Mouse (Mus musculus) gastrocnemius, postnatal 14 days (tissue): Measurements from ENCODE around the gene Asah2. TPM values are rescaled to one million over a fixed set of nuclear protein-coding genes. Genes with fewer than 3 reads are reported as not detected.
"Not testable (repeated sequence)": the region's sequence is repeated elsewhere in the genome, so short reads cannot be mapped to it uniquely, and the experiment has no call there.

ENCODE experiments used
- DNase-seq: peaks from one replicate; pipeline ENCODE4 v3.0.0; 2021; ENCODE audit warnings: mixed read lengths
- intact Hi-C: fragments of 180-260 bp; cut with DNase I; formaldehyde crosslinking; loops from one replicate; pipeline ENCODE4 v1.15.1; 2025; ENCODE audit warnings: low total_unique reads
- total RNA-seq, 2 experiments: library from RNA; stranded (reverse); gene quantifications; 2 replicates each; pipeline ENCODE4 v1.2.3; 2021

Asah2 gene
- total RNA-seq, 2 experiments from 2014 or later: 6.4 to 6.6 TPM

- intact Hi-C loops: no loop called here
- no peak for DNase-seq
These were observed 1.3 kb downstream of the Asah2 start for GRCm38 (mm10) chr19:32106750-32107149.

GRCm38 (mm10) chr19:32104217-32104616 is 3.8 kb downstream of the Asah2 start:
- DNase-seq: no peak
- intact Hi-C loops: no loop called here

- no peak for DNase-seq
- intact Hi-C loops: no loop called here
These were observed 5.1 kb downstream of the Asah2 start for GRCm38 (mm10) chr19:32102976-32103300.

GRCm38 (mm10) chr19:32102294-32102975 is 5.6 kb downstream of the Asah2 start:
- DNase-seq: no peak
- intact Hi-C loops: no loop called here

- intact Hi-C loops: no loop called here
- DNase-seq: no peak
These were observed 9.4 kb downstream of the Asah2 start for GRCm38 (mm10) chr19:32098582-32098981.

- intact Hi-C loops: no loop called here
- DNase-seq: no peak
These were observed 15.7 kb downstream of the Asah2 start for GRCm38 (mm10) chr19:32092358-32092757.

- intact Hi-C loops: no loop called here
- DNase-seq: no peak
These were observed 17.2 kb downstream of the Asah2 start for GRCm38 (mm10) chr19:32090804-32091203.

- intact Hi-C loops: no loop called here
These were observed 19.4 kb downstream of the Asah2 start for GRCm38 (mm10) chr19:32088570-32088969.

GRCm38 (mm10) chr19:32087736-32088470 is 20.1 kb downstream of the Asah2 start:
- intact Hi-C loops: no loop called here
- DNase-seq: no peak

More at GRCm38 (mm10) chr19:32088570-32088969, 19.4 kb downstream of the Asah2 start:
- DNase-seq: no peak

GRCm38 (mm10) chr19:32084813-32085212 is 23.2 kb downstream of the Asah2 start:
- intact Hi-C loops: not testable (repeated sequence)

GRCm38 (mm10) chr19:32070340-32070739 is 37.7 kb downstream of the Asah2 start:
- no peak for DNase-seq
- intact Hi-C loops: no loop called here

More at GRCm38 (mm10) chr19:32084813-32085212, 23.2 kb downstream of the Asah2 start:
- not testable (repeated sequence) for DNase-seq

GRCm38 (mm10) chr19:32069598-32069997 is 38.4 kb downstream of the Asah2 start:
- no peak for DNase-seq
- intact Hi-C loops: no loop called here

GRCm38 (mm10) chr19:32067669-32068068 is 40.3 kb downstream of the Asah2 start:
- no peak for DNase-seq
- intact Hi-C loops: no loop called here

- no peak for DNase-seq
- intact Hi-C loops: no loop called here
These were observed 46.7 kb downstream of the Asah2 start for GRCm38 (mm10) chr19:32061294-32061693.

- DNase-seq: no peak
- intact Hi-C loops: no loop called here
These were observed 51.8 kb downstream of the Asah2 start for GRCm38 (mm10) chr19:32056252-32056651.

GRCm38 (mm10) chr19:32055725-32056124 is 52.3 kb downstream of the Asah2 start:
- no peak for DNase-seq
- intact Hi-C loops: no loop called here

GRCm38 (mm10) chr19:32051251-32051650 is 56.8 kb downstream of the Asah2 start:
- no peak for DNase-seq
- intact Hi-C loops: no loop called here

- intact Hi-C loops: no loop called here
- DNase-seq: no peak
These were observed 75.1 kb downstream of the Asah2 start for GRCm38 (mm10) chr19:32032881-32033280.

GRCm38 (mm10) chr19:32030430-32030829 is 77.6 kb downstream of the Asah2 start:
- DNase-seq: no peak

GRCm38 (mm10) chr19:32025443-32025842 is 82.6 kb downstream of the Asah2 start:
- intact Hi-C loops: loop anchor here (5.0 kb wide), 1 partner anchor 53 kb away; no protein-coding TSS in a partner anchor
- DNase-seq: no peak

More at GRCm38 (mm10) chr19:32030430-32030829, 77.6 kb downstream of the Asah2 start:
- intact Hi-C loops: no loop called here

GRCm38 (mm10) chr19:32019722-32020121 is 88.3 kb downstream of the Asah2 start:
- DNase-seq: no peak
- intact Hi-C loops: no loop called here
